ENCODE assay signal across 12 mouse cellular contexts in genomic region chr1:153666236-153666635, GRCm38 (mm10). TPM values are rescaled to one million over a fixed set of nuclear protein-coding genes. Genes with fewer than 3 reads are reported as not detected.
DNase-seq lines count a peak whose midpoint lies in the region; ATAC-seq and TF ChIP-seq lines count a peak whose summit lies in the region.
"Had no signal": no experiment of that assay in that cellular context is flagged by ENCODE, and none has a peak within 500 bp of the region (broad histone marks: within the 10 kb centered on the region; RNA-seq: fewer than 3 reads in every experiment).

No protein-coding gene starts in this region.

- H3K27me3 ChIP-seq in forebrain, embryonic 15.5 days, result no peaks in the 10 kb centered on the region
- H3K27me3 ChIP-seq in midbrain, embryonic 11.5 days (ENCODE audit: control insufficient read depth, insufficient read depth, low read length), result no peaks in the 10 kb centered on the region
- no peaks in the 10 kb centered on the region; the same call in 1 of the 2 replicates for H3K27me3 ChIP-seq in intestine, postnatal 0 days (replicated peaks; ENCODE audit: control insufficient read depth, insufficient read depth, low read length)

- peak overlapping the region; percentile 43 for H3K4me2 ChIP-seq in forebrain, embryonic 15.5 days (replicated peaks)
- peak overlapping the region; percentile 9; the same call in 1 of the 2 replicates for H3K4me2 ChIP-seq in midbrain, embryonic 11.5 days
- no peak overlapping the region for H3K4me2 ChIP-seq in intestine, postnatal 0 days (replicated peaks; ENCODE audit: low read depth)
- H3K4me2 ChIP-seq: intestine, embryonic 15.5 days had no signal

- H3K9me3 ChIP-seq in forebrain, embryonic 15.5 days, result no peaks in the 10 kb centered on the region
- no peaks in the 10 kb centered on the region for H3K9me3 ChIP-seq in midbrain, embryonic 11.5 days (ENCODE audit: control insufficient read depth, low read length)
- no peaks in the 10 kb centered on the region for H3K9me3 ChIP-seq in intestine, postnatal 0 days (ENCODE audit: control insufficient read depth)
- H3K9me3 ChIP-seq: embryonic facial prominence, embryonic 10.5 days; intestine, embryonic 15.5 days had no signal

- WGBS in forebrain, embryonic 15.5 days, result 6% methylated on average over 1 of the region's 1 CpGs
- 31% methylated on average over 1 of the region's 1 CpGs for WGBS in midbrain, embryonic 11.5 days
- WGBS in olfactory bulb, adult 2 months, result 25% methylated on average over 1 of the region's 1 CpGs
- 29% methylated on average over 1 of the region's 1 CpGs for WGBS in intestine, postnatal 0 days

- peaks cover 68% of the 10 kb centered on the region for H3K4me1 ChIP-seq in forebrain, embryonic 15.5 days
- peaks cover 39% of the 10 kb centered on the region for H3K4me1 ChIP-seq in midbrain, embryonic 11.5 days (ENCODE audit: control insufficient read depth, insufficient read depth, low read length)
- peaks cover 21% of the 10 kb centered on the region for H3K4me1 ChIP-seq in olfactory bulb, adult 2 months (ENCODE audit: control insufficient read depth, insufficient read depth, low read length)
- peaks cover 3% of the 10 kb centered on the region; the same call in 1 of the 2 replicates for H3K4me1 ChIP-seq in intestine, postnatal 0 days (replicated peaks; ENCODE audit: control insufficient read depth, insufficient read depth, low read length)

- intact Hi-C loops in left cerebral cortex, adult 2 months (cut with DNase I), result no loop called here
- intact Hi-C loops in left cerebral cortex, postnatal 36 days (cut with DNase I), result loop anchor here (5.0 kb wide), 2 partner anchors 76 to 109 kb away; partner anchors contain the start of gene Rgs16

- no peak for TF ChIP-seq POLR2A in olfactory bulb, adult 2 months (IDR thresholded peaks at IDR 0.05; ENCODE audit: insufficient read depth, low read depth, low read length)

- peak overlapping the region; percentile 27 for H3K4me3 ChIP-seq in left cerebral cortex, adult 2 months
- H3K4me3 ChIP-seq in forebrain, embryonic 15.5 days, result peak overlapping the region; percentile 26
- H3K4me3 ChIP-seq in midbrain, embryonic 11.5 days (ENCODE audit: low read depth, low read length), result no peak overlapping the region
- H3K4me3 ChIP-seq in olfactory bulb, adult 2 months (ENCODE audit: insufficient read depth, low read depth, low read length), result peak overlapping the region; percentile 25
- no peak overlapping the region for H3K4me3 ChIP-seq in intestine, postnatal 0 days (ENCODE audit: low read depth, low read length)
- H3K4me3 ChIP-seq: intestine, embryonic 15.5 days had no signal

- DNase-seq in left cerebral cortex, adult 2 months (ENCODE audit: extremely low spot score in 1 of 2, low spot score in 2 of 2), result no peak
- no peak for DNase-seq in left cerebral cortex, postnatal 36 days (ENCODE audit: low spot score in 2 of 2)
- DNase-seq in midbrain, embryonic 11.5 days (ENCODE audit: low spot score, missing footprints), result peak; percentile 61
- DNase-seq in retina, embryonic 14.5 days (ENCODE audit: low spot score), result no peak
- DNase-seq: adrenal gland, postnatal 10 days; gastrocnemius, postnatal 36 days; liver had no signal

- peak overlapping the region; percentile 45 for H3K9ac ChIP-seq in forebrain, embryonic 15.5 days (replicated peaks)
- H3K9ac ChIP-seq in midbrain, embryonic 11.5 days (ENCODE audit: low read length), result peak overlapping the region; percentile 20; the same call in 1 of the 2 replicates
- H3K9ac ChIP-seq in intestine, postnatal 0 days (ENCODE audit: low read depth, low read length), result no peak overlapping the region
- H3K9ac ChIP-seq: intestine, embryonic 15.5 days had no signal

- H3K27ac ChIP-seq in left cerebral cortex, adult 2 months, result peak overlapping the region; percentile 63
- H3K27ac ChIP-seq in forebrain, embryonic 15.5 days (replicated peaks), result peak overlapping the region; percentile 89
- peak overlapping the region; percentile 54; the same call in 1 of the 2 replicates for H3K27ac ChIP-seq in midbrain, embryonic 11.5 days (ENCODE audit: low read depth, low read length)
- H3K27ac ChIP-seq in olfactory bulb, adult 2 months (ENCODE audit: insufficient read depth, low read depth, low read length), result peak overlapping the region; percentile 27; the same call in 1 of the 2 replicates
- H3K27ac ChIP-seq in intestine, postnatal 0 days (ENCODE audit: low read depth, low read length), result no peak overlapping the region
- H3K27ac ChIP-seq: embryonic facial prominence, embryonic 10.5 days; intestine, embryonic 15.5 days had no signal

- H3K36me3 ChIP-seq in forebrain, embryonic 15.5 days, result no peaks in the 10 kb centered on the region
- no peaks in the 10 kb centered on the region for H3K36me3 ChIP-seq in midbrain, embryonic 11.5 days (ENCODE audit: control insufficient read depth, insufficient read depth, low read length)
- no peaks in the 10 kb centered on the region for H3K36me3 ChIP-seq in intestine, postnatal 0 days (ENCODE audit: control insufficient read depth, insufficient read depth)
- H3K36me3 ChIP-seq: embryonic facial prominence, embryonic 10.5 days; intestine, embryonic 15.5 days had no signal

- no peak for ATAC-seq in forebrain, embryonic 15.5 days (replicated peaks)
- no peak for ATAC-seq in midbrain, embryonic 11.5 days (ENCODE audit: low FRiP score)
- no peak for ATAC-seq in intestine, postnatal 0 days
- ATAC-seq: intestine, embryonic 15.5 days had no signal

- TF ChIP-seq CTCF in left cerebral cortex, adult 2 months (IDR thresholded peaks at IDR 0.05), result no peak
- TF ChIP-seq CTCF in olfactory bulb, adult 2 months (IDR thresholded peaks at IDR 0.05; ENCODE audit: insufficient read depth, low read depth, low read length), result no peak
- TF ChIP-seq CTCF in intestine, postnatal 0 days (IDR thresholded peaks at IDR 0.05; ENCODE audit: low read depth), result no peak

RNA-seq across cellular contexts. Expression of gene Rgs8, which starts 13.4 kb away (rescaled TPM):
- 10 to 100 TPM; 61.1 to 63.2 TPM for total RNA-seq in left cerebral cortex, adult 2 months (2021)
- 10 to 100 TPM; 61.6 to 65.5 TPM for total RNA-seq in left cerebral cortex, postnatal 36 days (2021)
- 19.2 and 19.7 TPM in 2 replicates for polyA plus RNA-seq in forebrain, embryonic 15.5 days (2015; fragmentation: Nextera tagmentation; extraction: Ambion mirVana)
- 12.7 and 14.1 TPM in 2 replicates for polyA plus RNA-seq in midbrain, embryonic 11.5 days (2014; fragmentation: Nextera tagmentation; extraction: Ambion mirVana)
- not detected in 2 replicates for polyA plus RNA-seq in olfactory bulb, adult 2 months (2012; ENCODE audit: insufficient read depth, insufficient read length, low replicate concordance, missing spikeins)
- 0.07 and 0.17 TPM in 2 replicates for polyA plus RNA-seq in intestine, postnatal 0 days (2015; fragmentation: Nextera tagmentation; extraction: Ambion mirVana)

Comparison
In these comparisons a context has a peak if more than half of its experiments do, and no peak if none do; other contexts are left out.
1. H3K4me3 ChIP-seq: peak in left cerebral cortex, adult 2 months (single experiment), forebrain, embryonic 15.5 days (single experiment) and olfactory bulb, adult 2 months (single experiment); none in midbrain, embryonic 11.5 days (single experiment) and intestine, postnatal 0 days (single experiment).
2. RNA of gene Rgs8, which starts 13.4 kb away (polyA plus RNA-seq): 19.2 to 19.7 TPM in forebrain, embryonic 15.5 days and 12.7 to 14.1 TPM in midbrain, embryonic 11.5 days; 0.07 to 0.17 TPM in intestine, postnatal 0 days and not detected in olfactory bulb, adult 2 months; every median in the first group is over 10 times any median in the second.